Mouse (Mus musculus): ENCODE measurements at regions not wholly inside any gene's neighbourhood (a gene's known extent, or its start where the extent isn't known, plus 50 kb on each side); places are given as distances from the start of the nearest gene placed in this dataset.

GRCm38 (mm10) chr13:101276766-101277165, 443.5 kb upstream of the Slc30a5 start:
- H3K4me3 ChIP-seq: no peak overlapping the region
- no peak for TF ChIP-seq CTCF (conservative IDR thresholded peaks at IDR 0.05)
- no peak overlapping the region for H3K27ac ChIP-seq
- no peak for DNase-seq (ENCODE audit: low spot score in 2 of 2)

- TF ChIP-seq CTCF (conservative IDR thresholded peaks at IDR 0.05): no peak
- H3K27ac ChIP-seq: no peak overlapping the region
- no peak overlapping the region for H3K4me3 ChIP-seq
- DNase-seq (ENCODE audit: low spot score in 2 of 2): no peak
Observed at GRCm38 (mm10) chr13:101274470-101275141, 441.4 kb upstream of the Slc30a5 start.

- H3K4me3 ChIP-seq: no peak overlapping the region
- no peak overlapping the region for H3K27ac ChIP-seq
- no peak for TF ChIP-seq CTCF (conservative IDR thresholded peaks at IDR 0.05)
- no peak for DNase-seq (ENCODE audit: low spot score in 2 of 2)
Observed at GRCm38 (mm10) chr13:101273321-101273720, 440.1 kb upstream of the Slc30a5 start.

GRCm38 (mm10) chr13:101253698-101254468, 420.7 kb upstream of the Slc30a5 start:
- Histone ChIP-seq H3K27ac (no peak overlapping the region), H3K4me3 (no peak overlapping the region)
- DNase-seq (ENCODE audit: low spot score in 2 of 2): no peak
- TF ChIP-seq CTCF (conservative IDR thresholded peaks at IDR 0.05): no peak

- no peak overlapping the region for H3K27ac ChIP-seq
- no peak for TF ChIP-seq CTCF (conservative IDR thresholded peaks at IDR 0.05)
- no peak overlapping the region for H3K4me3 ChIP-seq
- no peak for DNase-seq (ENCODE audit: low spot score in 2 of 2)
Observed at GRCm38 (mm10) chr13:101249369-101249768, 416.1 kb upstream of the Slc30a5 start.

GRCm38 (mm10) chr13:101244326-101244725, 411.1 kb upstream of the Slc30a5 start:
- TF ChIP-seq CTCF (conservative IDR thresholded peaks at IDR 0.05): no peak

GRCm38 (mm10) chr13:101238860-101239259, 405.6 kb upstream of the Slc30a5 start:
- H3K27ac ChIP-seq: no peak overlapping the region
- no peak for TF ChIP-seq CTCF (conservative IDR thresholded peaks at IDR 0.05)
- no peak overlapping the region for H3K4me3 ChIP-seq
- no peak for DNase-seq (ENCODE audit: low spot score in 2 of 2)

More at GRCm38 (mm10) chr13:101244326-101244725, 411.1 kb upstream of the Slc30a5 start:
- no peak overlapping the region for H3K4me3 ChIP-seq
- H3K27ac ChIP-seq: no peak overlapping the region
- DNase-seq (ENCODE audit: low spot score in 2 of 2): no peak

- no peak for DNase-seq (ENCODE audit: low spot score in 2 of 2)
- Histone ChIP-seq H3K27ac (no peak overlapping the region), H3K4me3 (no peak overlapping the region)
- TF ChIP-seq CTCF (conservative IDR thresholded peaks at IDR 0.05): no peak
Observed at GRCm38 (mm10) chr13:101237035-101237434, 403.8 kb upstream of the Slc30a5 start.

GRCm38 (mm10) chr13:101235846-101236245, 402.6 kb upstream of the Slc30a5 start:
- TF ChIP-seq CTCF (conservative IDR thresholded peaks at IDR 0.05): no peak
- Histone ChIP-seq H3K27ac (no peak overlapping the region), H3K4me3 (no peak overlapping the region)
- no peak for DNase-seq (ENCODE audit: low spot score in 2 of 2)

GRCm38 (mm10) chr13:101235110-101235509, 401.9 kb upstream of the Slc30a5 start:
- no peak for TF ChIP-seq CTCF (conservative IDR thresholded peaks at IDR 0.05)
- Histone ChIP-seq H3K27ac (peak overlapping the region; percentile 92), H3K4me3 (no peak overlapping the region)
- DNase-seq (ENCODE audit: low spot score in 2 of 2): no peak

GRCm38 (mm10) chr13:101234550-101234949, 401.3 kb upstream of the Slc30a5 start:
- no peak for DNase-seq (ENCODE audit: low spot score in 2 of 2)
- H3K4me3 ChIP-seq: peak overlapping the region; percentile 46; the same call in 1 of the 2 replicates
- peak overlapping the region; percentile 92 for H3K27ac ChIP-seq
- TF ChIP-seq CTCF (conservative IDR thresholded peaks at IDR 0.05): no peak

GRCm38 (mm10) chr13:101233843-101234281, 400.6 kb upstream of the Slc30a5 start:
- DNase-seq (ENCODE audit: low spot score in 2 of 2): no peak
- peak overlapping the region; percentile 92 for H3K27ac ChIP-seq
- peak overlapping the region; percentile 46 for H3K4me3 ChIP-seq
- no peak for TF ChIP-seq CTCF (conservative IDR thresholded peaks at IDR 0.05)

- Histone ChIP-seq H3K27ac (peak overlapping the region; percentile 92), H3K4me3 (peak overlapping the region; percentile 46)
- TF ChIP-seq CTCF (conservative IDR thresholded peaks at IDR 0.05): peak; percentile 46
- peak; percentile 72 to 91 for DNase-seq (ENCODE audit: low spot score in 2 of 2)
Observed at GRCm38 (mm10) chr13:101233181-101233842, 400.1 kb upstream of the Slc30a5 start.
